Mouse (Mus musculus): Measurements from ENCODE around the gene Slbp.

The Slbp gene

DNA sequence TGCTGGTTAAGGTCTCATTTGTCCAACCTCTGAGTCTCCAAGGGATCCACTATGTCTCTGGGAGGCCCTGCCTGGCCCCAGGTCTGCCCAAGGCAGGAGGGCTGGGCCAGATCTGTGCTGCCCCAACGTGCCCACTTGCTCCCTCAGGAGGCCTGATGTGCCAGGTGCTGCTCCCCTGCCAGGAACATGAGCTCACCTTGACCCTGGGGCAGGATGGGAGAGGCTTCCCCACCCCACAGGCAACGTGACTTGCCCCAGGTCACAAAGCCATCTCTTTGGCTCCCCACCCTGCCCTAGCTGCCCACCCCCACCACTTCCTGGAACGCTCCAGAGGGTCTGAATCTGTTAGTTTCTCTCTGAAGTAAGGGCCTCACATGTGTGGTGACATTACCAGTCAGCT, 28.7 kb upstream of the Slbp start:
- no peak for DNase-seq (ENCODE audit: low read depth, low spot score)

DNA sequence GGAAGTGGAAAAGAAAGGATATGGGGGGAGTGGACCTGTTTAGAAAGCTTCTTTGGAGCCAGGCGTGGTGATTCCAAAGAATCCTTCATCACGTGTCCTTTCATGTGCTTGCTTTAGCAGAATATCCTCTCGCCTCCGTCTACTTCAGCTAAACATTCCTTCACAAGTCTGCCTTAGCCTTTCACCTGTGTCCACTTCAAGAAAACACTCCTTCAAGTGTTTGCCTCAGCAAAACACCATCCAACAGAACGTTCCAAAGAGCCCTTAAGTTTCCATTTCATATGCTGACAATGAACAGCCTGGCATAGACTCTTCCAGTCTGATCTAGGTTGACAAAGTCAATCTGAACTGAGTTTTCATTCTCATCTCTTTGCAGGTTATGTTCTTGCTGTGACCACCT, 25.9 kb upstream of the Slbp start:
- DNase-seq (ENCODE audit: low read depth, low spot score), result no peak

DNA sequence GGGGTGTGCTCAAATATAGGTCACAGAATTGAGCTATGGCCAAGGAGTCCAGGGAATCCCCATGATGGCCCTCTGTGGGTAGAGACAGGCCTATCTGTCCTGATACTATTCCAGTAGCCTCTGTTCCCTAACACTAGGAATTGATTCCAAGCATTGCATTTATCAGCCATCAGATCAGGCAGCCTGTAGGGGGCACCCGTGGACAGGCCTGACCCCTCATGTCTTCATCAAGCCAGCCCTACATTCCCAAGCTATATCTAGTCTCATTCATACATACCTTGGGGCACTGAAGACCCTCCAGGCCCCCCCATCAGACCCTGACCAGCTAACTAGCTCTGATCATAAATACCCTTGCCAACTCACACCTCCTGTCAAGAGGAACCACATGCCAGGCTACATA, 23.6 kb upstream of the Slbp start:
- peak; percentile 51 for DNase-seq (ENCODE audit: low read depth, low spot score)

DNA sequence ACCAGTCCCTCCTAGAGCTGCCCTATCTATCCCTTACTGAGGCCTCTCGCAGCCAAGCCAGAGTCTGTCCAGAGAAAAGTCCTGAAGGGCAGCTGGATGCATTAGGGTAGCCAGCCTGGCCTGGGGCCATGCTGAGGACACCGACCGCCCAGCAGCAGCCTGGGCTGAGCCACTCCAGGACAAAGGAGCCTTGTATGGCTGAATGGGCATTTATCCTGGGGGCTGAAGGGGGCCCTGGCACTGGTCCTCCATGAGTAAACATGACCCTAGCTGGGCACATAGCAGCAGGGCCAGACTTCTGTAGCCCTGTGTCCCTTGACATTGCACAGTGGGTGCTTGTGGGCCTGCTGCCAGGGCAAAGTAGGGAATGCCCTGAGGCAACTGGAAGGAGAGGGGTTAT, 22.1 kb upstream of the Slbp start:
- no peak for DNase-seq (ENCODE audit: low read depth, low spot score)

DNA sequence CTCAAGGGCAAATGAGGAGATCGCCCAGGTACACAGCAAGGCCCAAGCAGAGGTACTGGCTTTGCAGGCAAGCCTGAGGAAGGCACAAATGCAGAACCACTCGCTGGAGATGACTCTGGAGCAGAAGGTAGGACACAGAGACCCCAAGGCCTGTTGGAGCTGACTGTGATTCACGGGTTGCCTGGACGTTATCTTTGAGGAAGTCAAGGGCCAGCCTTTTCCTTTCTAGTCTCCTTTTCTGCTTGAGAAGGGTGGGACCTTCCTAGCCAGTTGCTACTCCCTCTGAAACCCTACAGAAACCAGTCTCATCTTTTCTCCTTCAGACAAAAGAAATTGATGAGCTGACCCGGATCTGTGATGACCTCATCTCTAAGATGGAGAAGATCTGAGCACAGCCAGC, 19.3 kb upstream of the Slbp start:
- DNase-seq (ENCODE audit: low read depth, low spot score), result no peak

DNA sequence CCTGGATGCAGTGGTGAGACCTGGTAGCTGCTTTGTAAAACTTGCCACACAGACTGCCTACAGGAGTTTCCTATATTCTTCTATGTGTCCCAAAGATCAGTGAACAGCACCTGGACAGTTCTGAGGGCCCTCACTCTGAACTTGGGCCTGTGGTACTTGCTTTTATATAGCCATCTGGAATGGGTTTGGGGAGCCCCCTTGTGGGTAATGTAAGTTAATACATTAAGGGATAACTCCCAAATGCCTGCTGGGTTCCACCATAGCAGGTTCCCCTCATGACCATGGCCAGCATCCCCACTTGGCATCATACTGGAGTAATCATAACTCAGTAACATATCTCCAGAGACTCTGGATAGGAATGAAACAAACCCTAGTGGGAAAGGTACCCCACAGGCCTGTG, 15.8 kb upstream of the Slbp start:
- DNase-seq (ENCODE audit: low read depth, low spot score), result peak; percentile 51

DNA sequence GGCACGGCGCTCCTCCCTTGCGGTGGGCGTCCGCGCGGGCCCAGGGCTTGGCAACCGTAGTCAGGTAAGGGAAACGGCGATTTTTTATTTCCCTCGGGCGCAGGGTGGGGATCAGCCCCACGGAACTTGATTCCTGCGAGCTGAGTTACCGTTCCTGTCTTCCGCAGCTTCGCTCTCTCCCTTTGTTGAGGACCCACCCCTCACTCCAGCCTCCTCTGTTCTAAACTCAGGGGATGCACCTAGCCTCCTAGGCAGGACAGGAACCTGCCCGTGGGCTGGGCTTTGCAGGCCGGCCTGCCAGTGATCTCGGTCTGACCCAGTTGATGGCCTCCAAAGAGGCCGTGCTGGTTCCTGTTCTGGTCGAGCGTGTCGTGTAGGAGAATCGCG, 6.3 kb upstream of the Slbp start:
- no peak for DNase-seq (ENCODE audit: low read depth, low spot score)

DNA sequence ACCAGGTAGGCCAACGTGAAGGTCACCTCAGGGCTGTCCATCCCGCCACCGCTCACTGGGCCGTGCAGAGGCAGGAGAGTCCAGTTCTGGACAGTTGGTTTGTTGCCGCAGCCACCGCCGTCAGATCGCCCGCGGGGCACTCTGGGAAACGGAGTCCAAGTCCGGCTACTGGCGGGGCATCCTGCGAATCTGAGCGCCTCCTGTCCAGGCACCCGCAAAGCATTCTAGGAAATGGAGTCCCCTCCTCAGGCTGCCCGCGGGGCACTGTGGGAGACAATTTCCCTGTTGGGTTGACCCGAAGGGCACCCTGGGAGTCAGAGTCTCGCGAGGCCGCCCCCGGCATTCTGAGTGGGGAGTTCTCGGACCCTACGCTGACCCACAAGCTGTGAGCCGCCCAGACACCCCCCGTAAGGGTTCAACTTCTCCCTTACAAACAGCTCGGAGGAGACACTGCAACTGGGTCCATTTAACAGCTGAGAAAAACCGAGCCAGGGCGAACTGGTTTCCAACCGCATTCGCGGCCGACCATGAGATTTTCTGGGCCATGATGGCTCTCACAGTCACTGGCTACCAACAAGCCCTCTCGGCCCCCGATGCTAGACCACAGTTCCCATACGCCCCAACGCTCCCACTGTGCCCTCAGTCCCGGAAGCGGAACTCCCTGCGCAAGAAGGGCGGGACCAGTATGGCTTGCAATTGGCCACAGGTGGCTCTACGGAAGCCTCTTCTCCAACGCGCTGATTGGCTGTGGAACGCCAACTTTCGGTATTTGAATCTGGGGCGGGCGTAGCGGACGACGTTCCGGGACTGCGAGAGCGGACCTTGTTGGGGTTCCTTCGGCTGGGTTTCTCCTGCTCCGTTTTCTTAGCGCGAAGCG, 5.7 kb upstream of the Slbp start, which contains the start of the genes Tacc3 and Tmem129:
Tacc3 (plus strand) TSS at position 342 of the 877 bp plus-strand sequence.
Tmem129 (minus strand) TSS at position 630 of the 877 bp plus-strand sequence.
- DNase-seq (ENCODE audit: low read depth, low spot score), result peak; percentile 98

DNA sequence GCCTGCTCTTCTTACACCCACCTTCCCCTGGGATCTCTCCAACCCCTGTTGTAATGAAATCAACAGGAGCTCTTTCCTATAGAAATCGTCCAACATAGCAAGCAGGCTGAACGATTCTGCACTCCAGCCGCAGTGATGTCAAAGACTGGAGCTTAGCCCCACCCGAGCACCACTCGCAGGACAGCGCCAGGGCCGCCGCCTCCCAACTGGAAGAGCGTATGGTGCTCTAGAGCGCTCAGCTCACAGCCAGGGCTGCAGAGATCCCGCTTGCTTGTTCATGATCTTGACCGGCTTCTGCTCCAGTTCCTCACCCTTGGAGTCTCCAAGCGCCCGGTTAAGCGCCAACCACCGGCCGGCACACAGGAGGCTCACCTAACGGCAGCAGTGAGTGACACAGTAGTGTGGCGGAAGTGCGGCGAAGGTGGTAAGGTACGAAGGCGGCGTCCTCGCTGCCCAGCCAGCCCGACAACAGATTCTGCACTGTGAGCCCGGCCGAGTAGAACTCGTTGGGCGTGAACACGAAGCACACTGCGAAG, 4.9 kb upstream of the Slbp start:
- peak; percentile 91 for DNase-seq (ENCODE audit: low read depth, low spot score)

DNA sequence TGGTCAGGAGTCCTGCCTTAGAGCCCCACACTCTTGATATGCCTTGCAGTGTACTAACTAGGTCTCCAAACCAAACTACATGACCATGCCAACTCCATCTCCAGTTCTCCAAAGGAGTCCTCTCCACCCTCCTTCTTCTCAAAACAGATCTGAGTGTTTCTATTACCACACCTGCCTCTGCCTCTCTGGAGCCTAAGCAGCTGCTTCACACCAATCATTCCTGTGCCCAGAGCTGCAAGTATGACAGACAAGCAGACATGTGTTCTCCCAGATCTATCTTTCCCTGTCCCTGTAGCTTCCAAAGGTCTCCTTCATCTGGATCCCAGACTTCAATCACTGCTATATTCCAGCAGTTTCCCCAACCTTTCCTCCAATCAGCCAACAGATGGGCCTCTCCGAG, 4.4 kb upstream of the Slbp start:
- DNase-seq (ENCODE audit: low read depth, low spot score), result peak; percentile 45

DNA sequence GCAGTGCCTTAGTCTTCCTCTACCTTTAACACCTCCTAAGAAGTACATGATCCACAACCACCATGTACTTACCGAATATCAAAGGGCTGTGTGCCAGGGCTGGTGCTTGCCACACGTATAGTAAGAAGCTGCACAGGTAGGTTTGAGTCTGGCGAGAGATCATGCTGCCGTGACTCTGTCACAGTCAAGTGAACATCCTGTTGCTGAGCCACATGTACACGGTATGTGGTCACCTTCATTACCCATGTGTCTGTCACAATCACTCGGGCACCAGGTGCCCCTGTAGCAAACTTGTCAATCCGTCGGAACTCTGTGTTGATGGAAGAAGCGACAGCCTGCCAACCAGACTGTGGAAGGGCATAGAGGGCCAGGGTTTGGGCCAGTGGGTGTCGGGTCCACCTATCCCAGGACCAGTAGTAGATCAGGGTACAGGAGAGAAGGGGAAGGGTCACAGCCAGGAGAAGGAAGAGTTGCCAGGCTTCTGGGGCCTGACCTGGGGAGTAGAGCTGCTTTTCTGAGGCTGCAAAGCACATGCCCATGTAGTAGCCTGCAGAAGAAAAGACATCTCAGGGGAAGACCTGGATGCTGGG, 3.0 kb upstream of the Slbp start:
- DNase-seq (ENCODE audit: low read depth, low spot score), result peak; percentile 75

DNA sequence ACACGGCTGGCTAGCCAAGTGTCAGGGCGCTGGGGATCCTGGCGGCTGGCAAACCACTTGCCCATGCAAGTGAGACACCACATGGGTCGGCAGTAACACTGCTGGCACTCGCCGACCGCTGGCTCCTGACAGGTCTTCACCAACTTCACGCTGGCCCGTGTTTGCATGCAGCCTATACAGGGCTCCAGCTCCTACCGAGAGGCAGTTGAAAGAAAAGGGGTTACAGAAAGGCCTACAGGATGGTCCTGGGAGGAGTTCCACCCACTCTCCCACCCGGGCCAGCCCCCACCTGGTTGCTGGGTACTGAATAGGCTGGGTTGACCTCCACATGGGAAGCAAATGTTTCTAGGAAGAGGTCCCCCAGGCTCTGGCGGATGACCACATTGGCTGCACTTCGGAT, 2.0 kb upstream of the Slbp start:
- DNase-seq (ENCODE audit: low read depth, low spot score), result no peak

DNA sequence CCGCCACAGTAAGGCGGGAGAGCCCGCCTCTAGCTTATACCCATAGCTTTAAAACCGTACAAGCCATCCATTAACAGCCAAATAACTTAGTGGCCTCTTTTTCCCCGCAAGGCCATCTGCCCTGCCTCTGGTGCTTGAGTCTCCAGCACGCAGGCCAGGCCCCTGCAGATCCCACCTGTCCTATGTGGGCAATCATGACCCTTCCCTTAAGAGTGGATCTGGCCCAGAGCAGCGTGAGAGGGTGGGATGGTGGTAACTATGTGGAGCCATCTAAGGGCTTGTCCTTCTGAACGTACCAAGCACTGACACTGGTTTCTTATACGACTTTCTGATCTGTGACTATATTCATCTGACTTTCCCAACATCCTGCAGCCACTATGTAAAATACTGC, 404 bp upstream of the Slbp start:
- DNase-seq (ENCODE audit: low read depth, low spot score), result no peak

DNA sequence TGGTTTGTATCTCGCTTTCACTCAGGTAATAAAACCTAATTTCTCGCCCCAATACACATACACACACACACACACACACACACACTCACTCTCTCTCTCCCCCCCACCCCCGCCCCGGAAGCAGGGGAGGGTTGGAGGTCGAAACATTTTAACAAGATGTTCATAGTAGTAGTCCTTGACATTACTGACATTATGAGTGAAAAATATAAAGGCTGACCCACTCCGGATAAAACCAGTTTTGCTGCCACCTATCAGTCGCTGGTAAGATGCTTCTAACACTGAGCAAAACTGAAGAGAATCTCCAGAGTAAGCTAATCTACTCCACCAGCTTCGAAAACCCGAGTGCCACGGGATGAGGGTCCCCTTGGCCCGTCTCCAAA, 843 bp downstream of the Slbp start:
- DNase-seq (ENCODE audit: low read depth, low spot score), result no peak

DNA sequence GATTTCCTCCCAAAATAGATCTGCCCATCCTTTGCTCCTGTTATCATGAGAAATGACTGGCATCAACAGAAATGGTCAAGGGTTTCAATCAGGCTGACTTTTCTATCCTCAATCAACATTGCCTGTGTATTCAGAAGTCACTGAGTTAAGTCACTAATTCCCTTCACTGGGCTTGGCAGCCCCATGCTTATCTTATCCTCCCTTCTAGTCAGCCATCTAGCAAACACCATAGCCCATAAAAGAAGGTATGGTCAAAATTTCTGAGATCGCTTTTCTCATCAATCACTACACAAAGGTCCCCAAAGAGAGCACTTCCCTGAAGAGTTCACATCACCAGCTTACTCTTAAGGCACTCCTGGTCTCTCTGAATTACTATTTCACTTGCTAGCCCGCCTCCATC, 1.4 kb downstream of the Slbp start:
- peak; percentile 19 for DNase-seq (ENCODE audit: low read depth, low spot score)

DNA sequence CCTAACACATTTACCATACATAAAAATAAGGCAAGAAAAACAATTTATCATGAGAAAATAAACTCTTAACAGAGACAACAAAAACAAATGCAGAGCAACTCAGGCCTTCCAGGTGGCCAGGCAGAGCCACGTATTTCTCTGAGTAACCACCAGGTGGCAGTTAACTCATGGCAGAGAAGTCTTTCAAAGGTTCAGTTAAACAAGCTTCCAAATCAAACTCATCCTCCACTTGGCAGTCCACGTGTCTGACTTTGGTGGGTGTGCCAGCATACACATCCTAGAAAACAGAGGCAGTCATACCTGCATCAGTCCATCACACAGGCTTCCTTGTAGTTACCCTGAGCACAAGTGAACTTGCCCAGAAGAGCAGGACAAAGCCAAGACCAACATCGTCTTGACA, 11.7 kb downstream of the Slbp start:
- peak; percentile 51 for DNase-seq (ENCODE audit: low read depth, low spot score)

DNA sequence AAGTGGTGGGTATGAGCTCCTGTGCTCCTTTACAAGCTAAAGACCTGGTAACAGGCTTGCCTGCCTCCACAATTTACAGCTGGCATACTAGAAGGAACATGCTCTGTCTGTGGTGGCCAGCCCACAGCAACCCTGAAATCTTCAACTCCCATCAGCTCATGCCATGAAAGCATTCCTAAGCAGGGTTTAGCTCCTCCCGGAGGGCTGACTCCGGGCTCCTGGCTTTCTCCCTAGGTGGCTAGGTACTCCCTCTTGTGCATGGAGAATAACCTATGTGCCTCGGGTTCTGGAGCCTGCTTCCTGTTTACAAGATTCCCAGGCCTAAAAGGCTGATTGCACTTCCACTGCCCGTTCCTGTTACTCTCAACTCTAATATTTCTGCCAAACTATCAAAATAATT, 13.5 kb downstream of the Slbp start:
- no peak for DNase-seq (ENCODE audit: low read depth, low spot score)

DNA sequence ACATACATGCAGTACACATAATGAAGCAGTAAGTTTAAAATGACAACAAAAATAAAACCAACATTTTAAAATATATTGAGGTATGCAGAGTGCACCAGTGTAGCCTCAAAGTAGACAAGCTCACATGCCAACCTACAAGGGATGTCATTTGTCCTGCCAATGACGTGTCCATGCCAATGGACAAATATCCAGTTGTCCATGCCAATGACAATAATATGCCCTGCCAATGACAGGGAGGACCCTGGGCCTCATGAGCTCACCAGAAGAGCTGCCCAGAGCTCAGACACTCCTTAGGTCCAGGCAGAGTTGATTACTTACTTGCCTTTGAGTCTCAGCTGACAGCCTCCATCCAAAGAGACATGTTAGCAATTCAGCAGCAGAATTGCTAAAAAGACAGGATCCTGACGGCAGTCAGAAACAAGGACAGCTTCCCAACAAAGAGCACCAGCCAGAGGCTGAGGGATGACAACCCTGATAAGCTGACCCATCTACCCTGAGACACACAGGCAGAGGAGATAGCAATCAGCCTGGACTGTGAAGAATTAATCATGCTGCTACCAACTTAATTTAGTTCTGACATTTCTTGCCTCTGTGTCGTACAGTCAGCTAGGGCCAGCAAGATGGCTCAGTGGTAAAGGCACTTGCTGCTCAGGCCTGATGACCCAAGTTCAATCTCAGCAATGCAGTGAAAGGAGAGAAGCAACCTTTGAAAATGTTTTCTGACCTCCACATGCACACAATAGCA, 14.6 kb downstream of the Slbp start:
- DNase-seq (ENCODE audit: low read depth, low spot score), result no peak

DNA sequence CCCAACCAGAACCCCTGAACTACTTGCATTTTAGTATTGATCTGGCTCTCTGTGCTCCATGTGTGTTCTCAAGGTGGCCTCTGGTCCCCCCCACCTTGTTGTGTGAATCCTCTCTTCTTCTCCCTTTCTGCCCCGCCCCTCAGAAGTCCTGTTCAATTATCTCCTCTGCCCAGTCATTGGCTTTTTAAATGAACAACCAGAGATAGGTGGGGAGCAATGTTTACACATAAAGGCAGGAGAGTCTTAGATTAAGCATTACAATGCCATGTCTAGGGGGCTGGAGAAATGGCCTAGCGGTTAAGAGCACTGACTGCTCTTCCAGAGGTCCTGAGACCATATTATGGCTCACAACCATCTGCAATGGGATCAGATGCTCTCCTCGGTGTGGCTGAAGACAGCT, 17.0 kb downstream of the Slbp start:
- no peak for DNase-seq (ENCODE audit: low read depth, low spot score)

DNA sequence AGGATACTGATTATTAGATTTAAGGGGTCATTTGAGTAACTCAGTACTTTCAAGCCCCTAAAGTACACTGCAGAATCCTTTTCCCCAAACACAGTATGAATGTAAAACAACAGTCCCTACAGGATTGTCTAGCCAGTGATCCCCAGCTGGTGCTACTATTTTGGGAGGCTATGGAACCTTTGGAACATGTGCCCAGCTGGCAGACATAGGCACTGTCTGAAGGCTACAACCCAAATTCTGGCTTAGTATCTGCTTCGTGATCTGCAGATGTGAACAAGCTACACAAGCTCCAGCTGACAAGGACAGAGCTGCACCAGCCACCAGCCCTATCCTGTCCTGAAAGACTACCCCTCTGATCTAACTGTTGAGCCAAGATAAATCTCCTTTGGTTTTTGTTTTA, 19.8 kb downstream of the Slbp start:
- no peak for DNase-seq (ENCODE audit: low read depth, low spot score)

DNA sequence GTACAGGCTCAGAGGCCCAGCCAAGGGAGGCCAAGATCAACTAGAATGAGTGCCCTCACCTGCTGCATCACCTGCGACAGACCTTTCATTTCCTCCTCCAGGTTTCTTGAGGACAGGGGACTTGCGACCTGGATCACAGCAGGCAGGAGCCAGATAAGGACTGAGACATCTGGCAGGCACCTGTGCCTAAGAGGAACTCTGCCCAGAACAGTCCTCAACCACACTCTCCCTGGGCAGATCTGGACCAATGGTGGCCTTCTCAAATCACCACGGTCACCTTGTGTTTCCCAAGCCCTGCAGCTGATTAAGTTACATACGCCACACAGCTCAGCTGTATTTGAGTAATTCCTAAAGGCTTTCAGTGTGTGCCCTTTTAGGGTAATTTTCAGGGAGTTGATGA, 21.8 kb downstream of the Slbp start:
- peak; percentile 38 for DNase-seq (ENCODE audit: low read depth, low spot score)

DNA sequence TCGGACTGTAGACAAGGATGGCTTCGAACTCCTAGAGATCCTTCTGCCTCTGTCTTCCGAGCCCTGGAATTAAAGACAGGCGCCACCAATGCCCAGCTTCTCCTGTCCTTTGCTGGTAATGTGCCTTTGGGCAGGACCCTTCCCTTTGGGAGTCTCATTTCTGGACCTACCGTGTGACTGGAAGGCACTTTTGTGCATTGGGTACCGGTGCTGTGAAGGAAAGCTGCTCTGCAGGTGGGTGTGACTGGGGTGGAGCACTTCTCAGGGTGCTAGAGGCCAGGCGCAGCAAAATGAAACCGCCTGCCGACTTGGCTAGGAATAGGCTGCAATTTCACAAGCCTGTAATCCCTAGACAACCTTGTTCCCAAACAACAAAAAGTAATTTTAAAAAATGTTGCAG, 22.3 kb downstream of the Slbp start:
- DNase-seq (ENCODE audit: low read depth, low spot score), result no peak

Data from A20 (cell line).